Mouse (Mus musculus) testis, adult 2 months (tissue): Measurements from ENCODE around the gene Gpr87. TPM values are rescaled to one million over a fixed set of nuclear protein-coding genes. Genes with fewer than 3 reads are reported as not detected.

Experiments
- H3K27ac ChIP-seq: fragments of 200-500 bp; 2 replicates; pipeline ENCODE4 v1.5.1; 2012; ENCODE audit warnings: low read depth, low read length; ENCODE audit not compliant: control insufficient read depth, insufficient read depth
- H3K27me3 ChIP-seq: fragments of 200-500 bp; 2 replicates; pipeline ENCODE4 v1.6.1; 2012; ENCODE audit warnings: mild to moderate bottlenecking, low read length, moderate library complexity; ENCODE audit not compliant: control insufficient read depth, insufficient read depth
- H3K36me3 ChIP-seq: fragments of 200-500 bp; 2 replicates; pipeline ENCODE4 v1.6.1; 2012; ENCODE audit warnings: mild to moderate bottlenecking, low read length; ENCODE audit not compliant: control insufficient read depth, insufficient read depth
- H3K4me1 ChIP-seq: fragments of 200-500 bp; 2 replicates; pipeline ENCODE4 v1.6.1; 2012; ENCODE audit warnings: low read length; ENCODE audit not compliant: control insufficient read depth, insufficient read depth
- H3K4me3 ChIP-seq: fragments of 200-500 bp; 2 replicates; pipeline ENCODE4 v1.5.1; 2012; ENCODE audit warnings: low read depth, mild to moderate bottlenecking, low read length, moderate library complexity, mixed read lengths; ENCODE audit not compliant: control insufficient read depth
- CTCF ChIP-seq: fragments of 200-500 bp; IDR thresholded peaks from 2 replicates; pipeline ENCODE4 v1.5.1; 2012; ENCODE audit warnings: low read depth, mild to moderate bottlenecking, inconsistent platforms, low read length, moderate library complexity; ENCODE audit not compliant: control insufficient read depth, insufficient read depth, insufficient replicate concordance
- POLR2A ChIP-seq: fragments of 200-500 bp; IDR thresholded peaks from 2 replicates; pipeline ENCODE4 v1.6.1; 2012; ENCODE audit warnings: low read depth, mild to moderate bottlenecking, inconsistent platforms, low read length, moderate library complexity; ENCODE audit not compliant: control insufficient read depth
- polyA plus RNA-seq: library from polyadenylated mRNA; depleted of rRNA; stranded (reverse); fragments of >200 nt; gene quantifications from 2 replicates; pipeline ENCODE4 v1.2.3, GENCODE M21; 2012

Gpr87 gene
- polyA plus RNA-seq, 1 experiment = not detected

DNA sequence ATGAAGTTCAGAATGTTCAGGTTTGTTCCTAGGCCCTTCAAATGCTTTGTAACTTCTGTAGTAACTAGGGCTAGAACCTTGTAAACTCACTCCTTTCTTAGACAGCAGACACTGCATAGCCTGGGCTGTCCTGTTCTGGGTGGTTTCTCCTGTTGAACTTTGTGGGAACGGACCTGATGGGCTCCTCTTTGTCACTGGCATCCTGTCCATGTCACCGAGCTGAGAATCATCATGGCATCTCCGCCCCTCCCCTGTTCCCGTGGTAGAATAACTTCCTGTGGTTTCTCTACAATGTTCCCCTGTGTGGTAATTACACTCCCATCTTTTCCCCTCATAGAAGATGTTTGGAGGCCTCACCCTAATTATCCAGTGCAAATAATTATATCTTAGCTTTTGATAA lies 11.0 kb upstream of the Gpr87 start:
- no peaks in the 10 kb centered on the region; the same call in 1 of the 2 replicates for H3K4me1 ChIP-seq
- no peak overlapping the region for H3K27ac ChIP-seq
- H3K4me3 ChIP-seq = no peak overlapping the region
- TF ChIP-seq POLR2A (no peak), CTCF (no peak)
- no peaks in the 10 kb centered on the region for H3K36me3 ChIP-seq
- H3K27me3 ChIP-seq = no peaks in the 10 kb centered on the region

- no peak overlapping the region for H3K4me3 ChIP-seq
- TF ChIP-seq POLR2A = no peak
- TF ChIP-seq CTCF = no peak
- H3K36me3 ChIP-seq = no peaks in the 10 kb centered on the region
- H3K4me1 ChIP-seq = no peaks in the 10 kb centered on the region; the same call in 1 of the 2 replicates
- H3K27me3 ChIP-seq = no peaks in the 10 kb centered on the region
- no peak overlapping the region for H3K27ac ChIP-seq
Measured at GRCm38 (mm10) chr3:59204719-59205503, 10.0 kb upstream of the Gpr87 start.

DNA sequence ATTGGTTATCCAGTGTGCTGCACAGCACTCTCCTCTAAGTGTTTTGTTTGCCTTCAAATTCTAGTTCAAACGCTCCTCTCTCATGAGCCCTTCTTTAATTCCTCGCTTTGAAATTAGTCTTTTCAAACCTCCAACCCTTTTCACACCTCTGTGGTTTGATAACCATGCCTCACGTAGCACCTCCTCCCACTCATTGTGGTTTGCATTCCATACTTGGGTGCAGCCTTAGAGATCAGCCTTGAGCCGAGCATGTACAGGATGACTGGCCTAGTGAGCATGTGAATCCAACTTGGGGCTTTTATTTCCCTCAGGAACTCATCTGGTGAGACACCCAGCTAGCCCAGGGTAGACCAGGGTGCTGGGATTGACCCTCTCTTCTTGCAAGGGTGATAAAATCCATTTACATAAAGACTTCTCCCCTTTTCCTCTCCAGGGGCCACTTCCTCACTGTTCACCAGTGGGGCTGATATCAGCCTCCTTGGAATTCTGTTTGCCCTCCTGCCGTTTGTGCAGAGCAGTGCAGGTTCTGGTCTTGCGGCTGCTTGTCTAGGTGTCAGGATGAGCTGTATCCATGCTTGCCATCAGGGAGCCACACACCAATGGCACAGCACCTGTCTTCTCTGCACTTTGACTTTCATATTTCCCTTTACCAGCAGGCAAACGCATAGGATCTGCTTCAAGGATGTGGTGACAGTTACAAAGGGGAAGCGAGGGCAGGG lies 9.1 kb upstream of the Gpr87 start:
- TF ChIP-seq POLR2A (no peak), CTCF (no peak)
- no peaks in the 10 kb centered on the region for H3K27me3 ChIP-seq
- no peak overlapping the region for H3K4me3 ChIP-seq
- H3K4me1 ChIP-seq = no peaks in the 10 kb centered on the region; the same call in 1 of the 2 replicates
- H3K36me3 ChIP-seq = no peaks in the 10 kb centered on the region
- H3K27ac ChIP-seq = no peak overlapping the region

DNA sequence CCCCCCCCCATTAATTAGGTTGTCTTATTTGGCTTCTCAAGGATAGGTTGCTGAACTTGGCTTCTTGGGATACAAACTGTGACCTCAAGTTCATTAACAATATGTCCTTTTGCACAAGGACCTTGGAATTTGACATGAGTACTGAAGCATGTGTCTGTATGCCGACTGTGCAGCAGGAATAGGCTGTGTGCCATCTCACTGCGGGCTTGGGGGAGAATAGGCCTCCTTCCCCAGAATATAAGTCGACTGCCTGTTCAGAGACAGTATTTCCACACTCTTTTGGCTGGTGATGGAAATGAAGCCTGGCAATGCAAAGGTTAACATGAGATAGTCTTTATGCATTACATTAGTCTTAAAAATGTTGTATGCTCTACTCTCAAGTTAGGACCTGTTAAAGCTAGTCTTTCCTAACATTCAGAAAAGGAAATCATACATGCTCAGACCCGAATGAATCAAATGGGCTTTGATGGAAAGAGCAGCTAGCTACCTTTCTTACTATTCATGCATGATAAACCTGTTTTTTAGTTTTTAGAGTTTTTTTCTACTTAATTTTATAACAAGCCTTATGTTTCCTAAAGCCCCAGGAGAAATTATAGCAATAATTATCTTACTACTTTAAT lies 2.5 kb upstream of the Gpr87 start:
- Histone ChIP-seq H3K4me1 (no peaks in the 10 kb centered on the region; the same call in 1 of the 2 replicates), H3K36me3 (no peaks in the 10 kb centered on the region), H3K27me3 (no peaks in the 10 kb centered on the region), H3K4me3 (no peak overlapping the region), H3K27ac (no peak overlapping the region)
- TF ChIP-seq CTCF (no peak), POLR2A (no peak)

DNA sequence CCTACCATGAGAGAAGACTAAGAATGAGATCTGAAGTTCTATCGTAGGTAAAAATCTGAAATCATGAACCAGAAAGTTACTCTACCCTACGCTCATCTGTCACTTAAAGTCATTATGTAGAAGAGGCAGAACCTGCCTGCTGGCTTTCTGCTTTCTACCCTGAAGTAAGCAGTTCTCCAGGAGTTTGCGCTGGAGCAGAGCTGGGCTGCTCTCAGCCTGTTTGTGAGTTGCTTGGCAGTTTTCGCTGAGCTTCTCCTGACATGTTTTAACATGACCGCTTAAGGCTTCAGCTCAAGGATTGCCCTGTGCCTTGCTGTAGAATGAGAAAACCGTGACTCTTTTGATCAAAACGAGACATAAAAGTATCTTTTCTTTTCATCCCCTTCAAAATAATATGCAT lies 805 bp downstream of the Gpr87 start:
- no peaks in the 10 kb centered on the region for H3K27me3 ChIP-seq
- H3K27ac ChIP-seq = no peak overlapping the region
- H3K4me1 ChIP-seq = no peaks in the 10 kb centered on the region
- H3K36me3 ChIP-seq = no peaks in the 10 kb centered on the region
- no peak for TF ChIP-seq POLR2A
- no peak for TF ChIP-seq CTCF
- no peak overlapping the region for H3K4me3 ChIP-seq

DNA sequence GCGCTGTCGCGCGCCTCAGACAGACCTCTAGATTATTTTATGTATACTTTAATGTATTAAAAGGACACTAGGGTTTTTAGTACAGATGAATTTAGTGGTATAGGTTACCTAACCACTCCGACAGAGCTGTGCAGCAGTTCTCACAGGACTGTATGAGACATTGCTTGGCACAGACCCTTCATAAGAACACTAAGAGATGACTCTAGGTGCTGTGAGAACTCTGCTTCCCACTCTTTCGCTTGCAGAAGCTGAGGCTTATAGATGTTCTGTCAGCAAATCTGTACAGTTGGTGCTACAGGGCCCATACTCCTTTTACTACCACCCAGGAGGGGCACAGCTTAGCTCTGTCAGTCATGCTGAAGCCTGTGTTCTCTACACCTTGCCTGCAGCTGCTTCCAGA lies 3.2 kb downstream of the Gpr87 start:
- Histone ChIP-seq H3K27me3 (no peaks in the 10 kb centered on the region), H3K4me1 (no peaks in the 10 kb centered on the region), H3K4me3 (no peak overlapping the region), H3K27ac (no peak overlapping the region), H3K36me3 (no peaks in the 10 kb centered on the region)
- TF ChIP-seq POLR2A = no peak

DNA sequence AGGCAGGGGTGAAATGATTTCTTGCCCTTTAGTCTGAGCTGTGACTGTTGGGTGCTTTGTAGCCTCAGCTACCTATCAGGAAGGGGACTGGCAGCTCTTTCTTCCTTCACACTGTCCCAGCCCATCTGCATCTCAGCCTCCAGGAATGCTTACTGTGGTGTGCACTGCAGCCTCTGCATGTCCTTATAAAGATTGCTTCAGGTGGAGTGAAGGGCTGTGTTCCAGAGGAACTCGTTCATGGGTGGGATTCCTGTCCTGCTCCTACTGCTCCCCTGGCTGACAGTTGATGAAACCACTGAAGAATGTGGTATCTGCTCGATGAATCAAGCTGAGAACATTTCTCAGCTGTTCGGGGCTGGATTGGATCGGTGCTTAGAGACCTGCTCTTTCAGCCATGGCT lies 7.6 kb downstream of the Gpr87 start:
- no peaks in the 10 kb centered on the region for H3K27me3 ChIP-seq
- TF ChIP-seq CTCF (no peak), POLR2A (no peak)
- H3K4me3 ChIP-seq = peak overlapping the region; percentile 28; the same call in 1 of the 2 replicates
- H3K27ac ChIP-seq = no peak overlapping the region
- no peaks in the 10 kb centered on the region for H3K36me3 ChIP-seq
- no peaks in the 10 kb centered on the region for H3K4me1 ChIP-seq
